Mouse (Mus musculus) E14TG2a.4 (cell line): ENCODE measurements around the gene Sfxn5.

Source experiments
- CTCF ChIP-seq: conservative IDR thresholded peaks from 2 replicates; pipeline ENCODE4 v1.5.1; 2014; ENCODE audit warnings: low read length
- POU5F1 ChIP-seq: IDR thresholded peaks from 2 replicates; pipeline ENCODE4 v1.6.1; 2014; ENCODE audit warnings: low read length, borderline replicate concordance

DNA sequence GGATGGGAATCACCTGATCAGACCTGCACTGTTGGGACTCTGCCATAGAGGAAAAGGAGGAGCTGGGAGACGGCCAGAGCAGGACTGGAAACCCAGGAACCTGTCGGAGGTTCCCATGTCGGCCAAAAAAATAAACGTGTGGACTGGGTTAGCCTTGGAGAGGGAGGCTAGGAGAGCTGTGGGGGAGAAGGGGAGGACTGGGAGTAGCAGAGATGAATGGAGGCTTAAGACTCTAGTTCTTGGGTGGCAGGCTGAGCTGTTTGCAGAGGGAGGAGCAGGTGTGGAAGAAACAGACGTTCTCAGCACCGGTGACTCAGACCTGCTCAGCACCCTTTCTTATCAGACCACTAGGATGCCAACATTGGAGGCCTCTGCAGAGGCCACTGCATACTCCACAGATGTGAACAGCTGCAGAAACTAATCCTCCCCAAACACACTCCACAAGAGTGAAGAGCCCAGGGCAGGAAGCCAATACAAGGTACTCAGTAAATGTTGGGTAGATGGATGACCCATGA lies 1.9 kb downstream of the Sfxn5 start:
- TF ChIP-seq CTCF (no peak), POU5F1 (no peak)
